Mouse (Mus musculus) heart, adult 2 months (tissue): ENCODE data around the gene Zfp27. TPM values are rescaled to one million over a fixed set of nuclear protein-coding genes. Genes with fewer than 3 reads are reported as not detected.
A peak's percentile ranks its signal among the peaks of the same experiment; 100 is the strongest.

Experiments
- DNase-seq, 2 experiments: peaks; one replicate each; pipeline ENCODE4 v3.0.0; 2021
- H3K27ac ChIP-seq: fragments of 200-600 bp; 2 replicates; pipeline ENCODE4 v1.8.1; 2022
- H3K27me3 ChIP-seq: fragments of 200-500 bp; 2 replicates; pipeline ENCODE4 v1.6.1; 2012; ENCODE audit warnings: mild to moderate bottlenecking, low read length, inconsistent platforms, mixed read lengths; ENCODE audit not compliant: control insufficient read depth, insufficient read depth
- H3K36me3 ChIP-seq: fragments of 200-500 bp; 2 replicates; pipeline ENCODE4 v1.6.1; 2012; ENCODE audit warnings: low read length, inconsistent platforms; ENCODE audit not compliant: control insufficient read depth, insufficient read depth
- H3K4me1 ChIP-seq: fragments of 200-500 bp; 2 replicates; pipeline ENCODE4 v1.6.1; 2011; ENCODE audit warnings: low read length; ENCODE audit not compliant: control insufficient read depth, insufficient read depth
- H3K4me3 ChIP-seq: fragments of 200-600 bp; 2 replicates; pipeline ENCODE4 v1.8.1; 2022
- H3K79me2 ChIP-seq: fragments of 200-500 bp; replicated peaks from 2 replicates; pipeline ENCODE4 v1.6.1; 2012; ENCODE audit warnings: mild to moderate bottlenecking, inconsistent platforms, low read length, moderate library complexity, mixed read lengths; ENCODE audit not compliant: control insufficient read depth, insufficient read depth
- H3K9ac ChIP-seq: fragments of 200-500 bp; 2 replicates; pipeline ENCODE4 v1.6.1; 2012; ENCODE audit warnings: low read depth, mild to moderate bottlenecking, control low read depth, inconsistent platforms, low read length, mixed read lengths
- CTCF ChIP-seq: fragments of 200-600 bp; IDR thresholded peaks from 2 replicates; pipeline ENCODE4 v1.8.1; 2022; ENCODE audit warnings: antibody characterized with exemption, mild to moderate bottlenecking, moderate library complexity
- EP300 ChIP-seq: fragments of 200-500 bp; IDR thresholded peaks from 2 replicates; pipeline ENCODE4 v1.6.1; 2011; ENCODE audit warnings: low read depth, low read length, control low read depth; ENCODE audit not compliant: insufficient read depth
- POLR2A ChIP-seq: fragments of 200-500 bp; IDR thresholded peaks from 2 replicates; pipeline ENCODE4 v1.6.1; 2011; ENCODE audit warnings: mild to moderate bottlenecking, low read depth, low read length, control low read depth; ENCODE audit not compliant: insufficient read depth
- WGBS: fragments of 180-500 bp; shearing (Covaris S2); methylation state at CpG from one replicate; pipeline ENCODE4 v1.1.7; 2018; 5-methylcytosine and 5-hydroxymethylcytosine counted together
- intact Hi-C: fragments of 180-260 bp; cut with DNase I; formaldehyde crosslinking; loops from one replicate; pipeline ENCODE4 v1.15.1; 2025
- long read RNA-seq: library from polyadenylated mRNA; stranded (forward); transcript quantifications from one replicate; pipeline ENCODE4 v2.0.0, GENCODE M21; 2021
- polyA plus RNA-seq: library from polyadenylated mRNA; depleted of rRNA; stranded (reverse); fragments of >200 nt; gene quantifications from 2 replicates; pipeline ENCODE4 v1.2.3, GENCODE M21; 2012; rRNA removed
- total RNA-seq, 2 experiments: library from RNA; stranded (reverse); gene quantifications; 2 replicates each; pipeline ENCODE4 v1.2.3; 2021

Gene Zfp27
- total RNA-seq (1 to 10 TPM; 7.3 to 8.4 TPM), polyA plus RNA-seq (3.6 and 6.4 TPM in 2 replicates)
- long read RNA-seq, partial matches to known transcripts: 0 of 9 reads
- long read RNA-seq, other reads (novel, unspliced or antisense): 5 of 9 reads

DNA sequence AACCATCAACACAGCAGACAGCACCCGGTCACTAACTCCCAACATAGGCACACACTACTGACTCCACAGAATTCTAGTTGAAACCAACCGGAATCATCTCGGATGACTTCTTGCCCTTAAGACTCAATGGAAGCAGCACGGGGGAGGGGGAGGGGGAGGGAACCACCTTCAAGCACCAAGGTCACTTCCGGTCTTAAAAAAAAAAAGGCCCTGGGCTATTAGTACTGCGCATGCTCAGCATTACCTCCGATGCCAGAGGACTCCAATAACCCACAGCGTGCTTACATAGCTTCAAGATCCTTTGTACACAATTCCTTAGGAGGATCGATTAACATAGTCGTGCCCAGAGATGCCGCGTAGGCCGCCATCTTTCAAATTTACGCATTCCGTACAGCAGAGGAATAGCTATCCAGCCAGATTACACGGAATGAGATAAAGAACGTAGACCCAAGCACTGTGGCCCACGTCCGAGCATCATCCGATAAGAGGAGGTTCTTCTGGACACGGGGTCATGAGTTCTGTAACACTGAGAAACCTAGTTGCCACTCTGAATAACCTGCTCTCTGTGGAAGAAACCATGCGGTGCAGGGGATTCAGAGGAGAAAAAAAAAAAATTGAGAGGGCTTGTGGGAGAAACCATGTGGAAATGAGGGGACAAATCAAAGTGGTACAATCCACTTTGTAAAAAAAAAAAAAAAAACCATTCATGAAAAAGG is at the start of gene Zfp27:
Gene Zfp27 (minus strand): TSS at position 607 of the 716 bp plus-strand sequence.
- WGBS: under 1% methylated on average over 22 of the region's 22 CpGs
- TF ChIP-seq EP300 (0 out of 2 replicates have a peak, but pooled peaks have one; percentile 28), POLR2A (peak; percentile 89), CTCF (0 out of 2 replicates have a peak, but pooled peaks have one; percentile 13)
- no peaks in the 10 kb centered on the region; the same call in 1 of the 2 replicates for H3K4me1 ChIP-seq
- peaks cover 3% of the 10 kb centered on the region; the same call in 1 of the 2 replicates for H3K79me2 ChIP-seq
- peak within 1 kb of the TSS; percentile 69 for H3K9ac ChIP-seq
- no peaks in the 10 kb centered on the region for H3K27me3 ChIP-seq
- peak within 1 kb of the TSS; percentile 91 for H3K27ac ChIP-seq
- peak within 1 kb of the TSS; percentile 72 for H3K4me3 ChIP-seq
- H3K36me3 ChIP-seq: peaks cover 5% of the 10 kb centered on the region
- DNase-seq: peak; percentile 68 to 76
- intact Hi-C loops: loop anchor here (2.0 to 5.0 kb wide), 5 partner anchors 45 to 186 kb away; partner anchors contain the start of genes Gm26920, Zfp14, Zfp260 and Zfp566

DNA sequence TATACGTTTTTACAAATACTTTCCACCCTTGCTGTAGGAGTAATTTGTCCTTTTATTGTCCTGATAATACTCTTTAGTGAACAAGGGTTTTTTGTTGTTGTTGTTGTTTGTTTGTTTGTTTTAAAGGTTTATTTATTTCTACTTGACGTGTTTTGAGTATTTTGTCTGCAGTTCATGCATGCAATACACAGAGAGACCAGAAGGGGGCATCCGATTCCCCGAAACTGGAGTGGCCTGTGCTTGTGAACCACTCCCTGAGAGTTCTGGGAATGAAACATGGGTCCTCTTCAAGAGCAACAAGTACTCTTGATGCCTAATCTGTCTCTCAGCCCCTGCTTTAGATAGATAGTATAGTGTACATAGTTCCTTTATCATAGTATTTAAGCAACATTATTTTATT is 48.4 kb upstream of the Zfp27 start:
- intact Hi-C loops: loop anchor here (2.0 kb wide), 1 partner anchor 28 kb away; the partner anchor contains the start of gene Zfp568
- DNase-seq: peak in 1 of 2 experiments; percentile 33
- peak; percentile 79 for TF ChIP-seq CTCF
- no peak for TF ChIP-seq POLR2A
- H3K4me3 ChIP-seq: peak overlapping the region; percentile 66
- H3K27me3 ChIP-seq: no peaks in the 10 kb centered on the region
- WGBS: 14% methylated on average over 4 of the region's 4 CpGs
- peaks cover 2% of the 10 kb centered on the region; the same call in 1 of the 2 replicates for H3K36me3 ChIP-seq
- no peaks in the 10 kb centered on the region; the same call in 1 of the 2 replicates for H3K4me1 ChIP-seq
- no peak overlapping the region; the same call in 1 of the 2 replicates for H3K27ac ChIP-seq
- no peaks in the 10 kb centered on the region for H3K79me2 ChIP-seq
- H3K9ac ChIP-seq: no peak overlapping the region

GRCm38 (mm10) chr7:29953513-29954401 is 47.4 kb upstream of the Zfp27 start, which contains the start of gene Zfp74:
Gene Zfp74, minus strand, starts transcription at chr7:29954089.
- Histone ChIP-seq H3K4me3 (peak within 1 kb of the TSS; percentile 66), H3K27me3 (no peaks in the 10 kb centered on the region), H3K79me2 (no peaks in the 10 kb centered on the region), H3K9ac (peak within 1 kb of the TSS; percentile 94), H3K4me1 (no peaks in the 10 kb centered on the region; the same call in 1 of the 2 replicates), H3K27ac (peak within 1 kb of the TSS; percentile 91), H3K36me3 (peaks cover 2% of the 10 kb centered on the region; the same call in 1 of the 2 replicates)
- no peak; the same call in 1 of the 2 replicates for TF ChIP-seq POLR2A
- TF ChIP-seq EP300: no peak
- peak; percentile 29 for TF ChIP-seq CTCF
- intact Hi-C loops: loop anchor here (2.0 kb wide), 2 partner anchors 29 to 95 kb away; partner anchors contain the start of gene Zfp568
- DNase-seq: peak; percentile 87
- under 1% methylated on average over 52 of the region's 52 CpGs for WGBS

DNA sequence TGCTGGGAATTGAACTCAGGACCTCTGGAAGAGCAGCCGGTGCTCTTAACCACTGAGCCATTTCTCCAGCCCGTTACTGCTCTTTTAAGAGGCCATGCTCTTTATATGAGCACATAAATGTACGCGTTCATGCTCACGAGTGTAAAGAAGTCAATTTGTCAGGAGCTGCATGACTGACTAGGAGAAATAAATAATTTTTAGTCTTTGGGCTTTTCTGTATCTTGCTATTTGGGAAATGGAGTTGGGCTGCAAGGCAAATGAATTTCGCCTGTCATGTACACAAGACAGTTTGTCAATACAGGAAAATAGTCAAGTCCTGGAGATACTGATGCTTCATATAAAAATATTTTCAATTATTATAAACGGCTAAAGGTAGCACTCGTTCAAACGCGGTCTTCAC is 46.7 kb upstream of the Zfp27 start:
- Histone ChIP-seq H3K4me3 (peak overlapping the region; percentile 66), H3K36me3 (peaks cover 2% of the 10 kb centered on the region; the same call in 1 of the 2 replicates), H3K27me3 (no peaks in the 10 kb centered on the region), H3K9ac (peak overlapping the region; percentile 94), H3K79me2 (no peaks in the 10 kb centered on the region), H3K27ac (peak overlapping the region; percentile 91), H3K4me1 (no peaks in the 10 kb centered on the region; the same call in 1 of the 2 replicates)
- 34% methylated on average over 10 of the region's 10 CpGs for WGBS
- intact Hi-C loops: loop anchor here (2.0 kb wide), 1 partner anchor 96 kb away; no protein-coding TSS in a partner anchor
- no peak for DNase-seq
- no peak for TF ChIP-seq EP300
- TF ChIP-seq CTCF: no peak
- TF ChIP-seq POLR2A: no peak

GRCm38 (mm10) chr7:29944201-29944600 is 37.8 kb upstream of the Zfp27 start:
- no peak for TF ChIP-seq CTCF
- TF ChIP-seq EP300: no peak
- TF ChIP-seq POLR2A: no peak
- no peak overlapping the region for H3K27ac ChIP-seq
- H3K27me3 ChIP-seq: no peaks in the 10 kb centered on the region
- H3K4me1 ChIP-seq: no peaks in the 10 kb centered on the region
- no peaks in the 10 kb centered on the region for H3K36me3 ChIP-seq
- no peak for DNase-seq
- no peaks in the 10 kb centered on the region for H3K79me2 ChIP-seq
- 83% methylated on average over 2 of the region's 2 CpGs for WGBS
- H3K4me3 ChIP-seq: no peak overlapping the region
- intact Hi-C loops: no loop called here
- no peak overlapping the region for H3K9ac ChIP-seq
